Mouse (Mus musculus) hindbrain, embryonic 16.5 days (tissue): ENCODE measurements around the gene Fnbp1l. TPM values are rescaled to one million over a fixed set of nuclear protein-coding genes. Genes with fewer than 3 reads are reported as not detected.

Experiments
- ATAC-seq: fragments of 200-750 bp; cut with Nextera tagmentation; 2 replicates; pipeline ENCODE4 v1.8.0; 2017; ENCODE audit warnings: moderate TSS enrichment, moderate library complexity
- H3K27ac ChIP-seq: fragments of 300-500 bp; sonication (generic); 2 replicates; pipeline ENCODE4 v1.5.1; 2014; ENCODE audit warnings: low read depth, mild to moderate bottlenecking, control low read depth, low read length, moderate library complexity
- H3K27me3 ChIP-seq: fragments of 300-500 bp; sonication (generic); replicated peaks from 2 replicates; pipeline ENCODE4 v1.6.1; 2014; ENCODE audit warnings: low read length; ENCODE audit not compliant: control insufficient read depth, insufficient read depth
- H3K36me3 ChIP-seq: fragments of 300-500 bp; sonication (generic); 2 replicates; pipeline ENCODE4 v1.6.1; 2014; ENCODE audit warnings: mild to moderate bottlenecking, low read length, moderate library complexity, mixed read lengths; ENCODE audit not compliant: control insufficient read depth, insufficient read depth
- H3K4me1 ChIP-seq: fragments of 300-500 bp; sonication (generic); 2 replicates; pipeline ENCODE4 v1.6.1; 2014; ENCODE audit warnings: low read depth, low read length; ENCODE audit not compliant: control insufficient read depth, insufficient read depth
- H3K4me2 ChIP-seq: fragments of 300-500 bp; sonication (generic); 2 replicates; pipeline ENCODE4 v1.6.1; 2014; ENCODE audit warnings: mild to moderate bottlenecking, low read length, control low read depth, moderate library complexity
- H3K4me3 ChIP-seq: fragments of 300-500 bp; sonication (generic); 2 replicates; pipeline ENCODE4 v1.5.1; 2014; ENCODE audit warnings: mild to moderate bottlenecking, low read length, control low read depth, moderate library complexity
- H3K9ac ChIP-seq: fragments of 300-500 bp; sonication (generic); 2 replicates; pipeline ENCODE4 v1.6.1; 2014; ENCODE audit warnings: low read depth, mild to moderate bottlenecking, control low read depth, low read length, moderate library complexity
- H3K9me3 ChIP-seq: fragments of 300-500 bp; sonication (generic); 2 replicates; pipeline ENCODE4 v1.6.1; 2014; ENCODE audit warnings: mild to moderate bottlenecking, low read length, moderate library complexity; ENCODE audit not compliant: control insufficient read depth
- WGBS: fragments of 180-500 bp; shearing (Covaris S2); extraction: QIAGEN DNeasy Blood & Tissue Kit; methylation state at CpG from one replicate; pipeline ENCODE4 v1.1.7; 2014; 5-methylcytosine and 5-hydroxymethylcytosine counted together
- polyA plus RNA-seq: library from polyadenylated mRNA; unstranded; fragments of >200 nt; fragmentation: Nextera tagmentation; extraction: Ambion mirVana; gene quantifications from 2 replicates; pipeline ENCODE4 v1.2.1, GENCODE M21; 2015

Fnbp1l gene
- 168 and 182 TPM in 2 replicates for polyA plus RNA-seq

DNA sequence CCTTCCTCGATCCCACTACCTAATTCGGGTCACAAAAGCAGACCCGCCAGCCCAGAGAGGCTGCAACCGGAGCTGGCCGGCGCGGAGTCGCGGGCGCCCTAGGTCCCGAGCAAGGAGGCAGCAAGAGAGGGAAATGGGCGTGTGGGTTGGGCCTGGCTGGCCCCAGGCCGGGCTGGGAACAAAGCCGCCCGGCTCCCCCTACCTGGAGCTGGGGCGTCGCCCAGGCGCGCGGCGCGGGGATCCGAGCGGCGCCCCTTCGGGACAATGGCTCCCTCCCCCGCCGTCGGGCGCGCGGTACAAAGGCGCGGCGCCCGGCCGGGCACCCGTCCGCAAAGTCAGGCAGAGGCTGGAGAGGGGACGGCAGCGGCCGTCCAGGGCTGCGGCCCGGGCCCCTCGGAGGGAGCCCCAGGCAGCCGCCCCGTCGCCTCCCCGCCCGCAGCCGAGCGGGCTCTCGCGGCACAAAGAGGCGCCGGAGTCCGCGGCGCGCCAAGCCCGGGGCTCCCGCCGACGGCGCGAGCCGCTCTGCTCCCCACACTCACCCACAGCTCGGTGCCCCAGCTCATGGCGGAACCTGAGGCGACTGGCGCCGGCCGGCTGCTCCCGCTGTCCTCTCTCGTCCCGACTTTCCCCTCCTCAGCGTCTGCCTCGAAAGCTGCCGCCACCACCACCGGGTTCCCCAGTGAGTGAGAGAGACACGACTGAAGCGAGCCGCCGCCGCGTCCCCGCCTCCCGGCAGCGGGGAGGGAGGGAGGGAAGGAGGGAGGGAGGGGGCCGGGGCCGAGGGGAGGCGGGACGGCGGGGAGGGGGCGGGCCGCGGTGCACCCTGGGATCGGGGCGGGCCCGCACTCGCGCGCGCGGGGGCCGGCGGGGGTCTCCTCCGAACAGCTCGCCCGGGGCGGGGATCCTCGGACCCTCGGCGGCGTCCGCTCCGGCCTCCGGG is at the start of gene Fnbp1l:
Gene Fnbp1l, minus strand, starts transcription at position 725 of the 940 bp plus-strand sequence.
- Histone ChIP-seq H3K4me2 (peak within 1 kb of the TSS; percentile 84), H3K9ac (peak within 1 kb of the TSS; percentile 100), H3K27ac (peak within 1 kb of the TSS; percentile 96), H3K4me3 (peak within 1 kb of the TSS; percentile 97), H3K27me3 (no peaks in the 10 kb centered on the region), H3K36me3 (no peaks in the 10 kb centered on the region), H3K4me1 (peaks cover 20% of the 10 kb centered on the region), H3K9me3 (no peaks in the 10 kb centered on the region)
- peak; percentile 85 for ATAC-seq
- 0% methylated on average over 72 of the region's 118 CpGs for WGBS

DNA sequence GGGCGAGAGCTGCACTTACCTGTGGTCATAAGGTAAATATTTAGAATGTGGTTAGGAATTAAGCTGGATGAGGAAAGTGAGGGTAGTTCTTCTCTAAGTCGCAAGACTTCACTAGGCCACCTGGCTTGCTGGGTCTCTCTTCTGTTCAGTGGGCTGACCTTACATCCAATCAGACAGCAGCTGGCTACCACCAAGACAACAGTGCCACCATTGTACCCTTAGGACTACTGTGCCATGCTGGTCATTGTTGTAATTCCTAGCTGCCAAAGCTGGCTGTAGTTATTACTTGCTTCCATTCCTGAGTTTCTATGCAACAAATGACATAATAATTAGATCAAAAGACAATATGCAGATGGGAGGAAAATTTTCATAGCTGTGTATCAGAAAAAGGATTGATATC is 41.3 kb upstream of the Fnbp1l start:
- Histone ChIP-seq H3K27ac (no peak overlapping the region), H3K4me2 (no peak overlapping the region), H3K9ac (no peak overlapping the region), H3K9me3 (no peaks in the 10 kb centered on the region), H3K4me3 (no peak overlapping the region), H3K27me3 (no peaks in the 10 kb centered on the region), H3K36me3 (no peaks in the 10 kb centered on the region), H3K4me1 (no peaks in the 10 kb centered on the region)
- ATAC-seq: no peak
- 87% methylated on average over 2 of the region's 2 CpGs for WGBS

DNA sequence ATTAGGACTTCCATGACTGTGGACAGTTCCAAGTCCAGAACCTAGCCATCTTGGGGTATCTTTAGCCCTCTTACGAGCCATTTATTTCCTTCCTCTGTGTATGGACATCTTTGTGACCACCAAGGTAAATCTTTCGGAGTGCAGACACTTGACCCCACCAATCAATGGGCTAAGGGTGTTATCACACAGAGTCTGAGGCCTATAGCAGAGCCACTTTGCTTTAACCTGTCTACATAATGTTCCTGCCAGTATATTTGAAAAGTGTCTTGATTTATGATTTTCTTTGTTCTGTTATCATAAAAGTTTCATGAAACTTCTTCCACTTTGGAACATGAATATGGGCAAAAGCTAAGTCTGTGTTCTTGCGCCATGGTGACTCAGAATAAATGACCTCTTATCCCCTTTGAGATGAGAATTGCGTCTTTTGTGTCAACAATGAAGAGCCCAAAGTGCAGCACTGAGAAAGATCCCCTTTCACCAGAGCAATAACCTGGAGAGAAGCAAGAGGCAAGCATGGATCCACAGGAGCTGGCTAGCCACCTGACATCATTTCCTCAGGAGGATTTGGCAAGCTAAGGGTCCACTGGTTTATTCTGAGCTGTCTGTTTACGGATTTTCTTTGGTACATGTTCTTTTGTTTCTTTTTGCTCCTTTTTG is 39.9 kb upstream of the Fnbp1l start:
- no peaks in the 10 kb centered on the region for H3K4me1 ChIP-seq
- no peak overlapping the region for H3K9ac ChIP-seq
- WGBS: 87% methylated on average over 5 of the region's 5 CpGs
- H3K4me3 ChIP-seq: no peak overlapping the region
- no peaks in the 10 kb centered on the region for H3K36me3 ChIP-seq
- H3K9me3 ChIP-seq: no peaks in the 10 kb centered on the region
- H3K27me3 ChIP-seq: no peaks in the 10 kb centered on the region
- no peak overlapping the region for H3K27ac ChIP-seq
- no peak overlapping the region for H3K4me2 ChIP-seq
- no peak for ATAC-seq

DNA sequence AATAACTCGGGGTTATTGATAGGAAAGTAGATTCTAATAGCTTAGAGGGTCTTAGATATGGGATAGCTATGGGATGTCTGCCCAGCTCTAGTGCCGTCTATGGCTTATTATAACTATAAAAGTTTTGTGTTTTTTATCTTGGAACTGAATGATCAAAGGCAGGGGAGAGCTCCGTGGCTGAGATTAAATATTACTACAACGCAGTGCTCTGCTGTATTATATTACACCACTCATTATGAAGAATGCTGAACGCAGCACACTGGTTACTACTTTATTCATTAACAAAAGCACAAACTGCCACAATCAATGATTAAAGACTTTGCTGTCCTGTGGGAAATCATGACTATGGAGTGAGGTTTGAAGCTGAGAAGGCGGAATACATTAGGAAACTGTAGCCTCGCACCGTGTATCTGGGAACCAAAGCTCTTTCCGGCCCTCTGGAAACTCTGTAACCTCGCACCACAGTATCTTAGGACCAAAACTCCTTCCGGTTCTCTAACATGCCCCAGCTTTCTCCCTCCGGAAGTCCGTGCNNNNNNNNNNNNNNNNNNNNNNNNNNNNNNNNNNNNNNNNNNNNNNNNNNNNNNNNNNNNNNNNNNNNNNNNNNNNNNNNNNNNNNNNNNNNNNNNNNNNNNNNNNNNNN is 27.8 kb upstream of the Fnbp1l start:
- Histone ChIP-seq H3K4me2 (peak overlapping the region; percentile 29), H3K9me3 (no peaks in the 10 kb centered on the region), H3K27ac (no peak overlapping the region), H3K27me3 (no peaks in the 10 kb centered on the region), H3K4me1 (no peaks in the 10 kb centered on the region), H3K4me3 (no peak overlapping the region), H3K36me3 (no peaks in the 10 kb centered on the region), H3K9ac (no peak overlapping the region)
- 60% methylated on average over 13 of the region's 13 CpGs for WGBS
- ATAC-seq: peak; percentile 52

DNA sequence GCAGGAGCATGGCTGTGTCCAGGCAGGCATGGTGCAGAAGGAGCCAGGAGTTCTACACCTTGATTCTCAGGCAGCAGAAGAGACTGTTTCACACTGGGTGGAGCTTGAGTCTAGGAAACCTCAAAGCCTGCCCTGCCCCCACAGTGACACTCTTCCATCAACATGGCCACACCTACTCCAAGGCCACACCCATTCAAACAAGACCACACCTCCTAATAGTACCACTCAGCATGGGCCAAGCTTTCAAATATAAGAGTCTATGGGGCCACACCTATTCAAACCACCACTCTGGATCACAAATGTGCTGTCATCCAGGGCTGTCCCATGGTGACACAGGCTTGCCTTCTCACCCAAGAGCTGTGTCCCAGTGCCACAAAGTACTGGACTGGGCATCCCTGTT is 20.8 kb upstream of the Fnbp1l start:
- Histone ChIP-seq H3K27ac (no peak overlapping the region), H3K9ac (no peak overlapping the region), H3K4me1 (peaks cover 5% of the 10 kb centered on the region), H3K36me3 (no peaks in the 10 kb centered on the region), H3K4me2 (no peak overlapping the region), H3K9me3 (no peaks in the 10 kb centered on the region), H3K4me3 (no peak overlapping the region), H3K27me3 (no peaks in the 10 kb centered on the region; the same call in 1 of the 2 replicates)
- no peak for ATAC-seq

DNA sequence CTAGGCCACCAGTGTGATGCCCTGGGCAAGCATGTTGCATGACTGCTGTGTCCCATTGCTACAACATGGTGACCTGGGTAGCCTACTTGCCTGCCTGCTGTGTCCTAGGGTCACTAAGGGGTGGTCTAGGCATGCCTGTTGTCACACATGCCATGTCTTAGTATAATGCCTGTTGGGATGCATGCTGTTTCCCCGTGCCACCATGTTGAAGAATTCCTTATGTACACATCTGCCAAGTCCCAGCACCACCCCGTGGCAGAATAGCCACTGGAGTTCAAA is 19.6 kb upstream of the Fnbp1l start:
- Histone ChIP-seq H3K4me2 (no peak overlapping the region), H3K36me3 (no peaks in the 10 kb centered on the region), H3K27ac (no peak overlapping the region), H3K4me3 (no peak overlapping the region), H3K9ac (no peak overlapping the region), H3K4me1 (peaks cover 6% of the 10 kb centered on the region), H3K27me3 (no peaks in the 10 kb centered on the region; the same call in 1 of the 2 replicates), H3K9me3 (no peaks in the 10 kb centered on the region)
- 79% methylated on average over 2 of the region's 2 CpGs for WGBS
- 0 out of 2 replicates have a peak, but pooled peaks have one; percentile 28 for ATAC-seq

DNA sequence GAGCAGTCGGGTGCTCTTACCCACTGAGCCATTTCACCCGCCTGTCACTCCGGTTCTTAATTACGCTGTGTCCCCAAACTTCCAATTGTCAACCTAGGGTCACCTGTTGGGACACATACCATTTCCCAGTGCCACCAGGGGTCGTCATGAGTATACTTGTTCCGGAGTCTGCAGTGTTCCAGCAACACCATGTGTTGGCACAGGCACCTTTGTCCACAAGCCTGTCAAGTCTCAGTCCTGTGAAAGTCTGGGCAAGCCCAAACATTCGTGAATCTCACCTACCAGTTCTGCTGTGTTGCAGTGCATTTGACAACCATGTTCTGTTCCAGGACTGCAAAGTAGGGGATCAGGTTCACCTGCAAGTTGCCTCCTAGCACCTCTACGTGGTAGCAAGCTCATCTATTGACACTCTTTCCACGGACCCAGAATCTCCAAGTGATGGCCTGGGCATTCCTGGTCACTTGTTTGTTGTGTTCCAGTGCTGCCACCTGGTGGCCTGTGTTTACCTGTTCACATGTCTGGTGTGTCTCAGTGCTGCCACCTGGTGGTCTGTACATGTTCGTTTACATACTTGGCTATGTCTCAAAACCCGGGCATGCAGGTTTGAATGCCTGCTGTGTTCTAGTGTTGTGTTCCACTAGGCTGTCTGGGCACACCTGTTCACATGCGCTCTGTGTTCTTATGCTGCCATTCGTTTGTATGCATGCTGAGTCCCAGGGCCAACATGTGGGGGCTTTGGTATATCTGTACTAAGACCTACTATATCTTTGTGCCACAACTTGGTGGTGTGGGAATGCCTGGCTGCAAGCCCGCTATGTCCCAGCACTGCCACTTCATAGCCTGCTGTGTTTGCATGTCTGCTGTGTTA is 19.0 kb upstream of the Fnbp1l start:
- Histone ChIP-seq H3K9me3 (no peaks in the 10 kb centered on the region), H3K4me3 (no peak overlapping the region), H3K27ac (no peak overlapping the region), H3K36me3 (no peaks in the 10 kb centered on the region), H3K4me2 (peak overlapping the region; percentile 34), H3K4me1 (peaks cover 6% of the 10 kb centered on the region), H3K9ac (no peak overlapping the region), H3K27me3 (no peaks in the 10 kb centered on the region; the same call in 1 of the 2 replicates)
- ATAC-seq: peak; percentile 83
- 37% methylated on average over 14 of the region's 14 CpGs for WGBS

DNA sequence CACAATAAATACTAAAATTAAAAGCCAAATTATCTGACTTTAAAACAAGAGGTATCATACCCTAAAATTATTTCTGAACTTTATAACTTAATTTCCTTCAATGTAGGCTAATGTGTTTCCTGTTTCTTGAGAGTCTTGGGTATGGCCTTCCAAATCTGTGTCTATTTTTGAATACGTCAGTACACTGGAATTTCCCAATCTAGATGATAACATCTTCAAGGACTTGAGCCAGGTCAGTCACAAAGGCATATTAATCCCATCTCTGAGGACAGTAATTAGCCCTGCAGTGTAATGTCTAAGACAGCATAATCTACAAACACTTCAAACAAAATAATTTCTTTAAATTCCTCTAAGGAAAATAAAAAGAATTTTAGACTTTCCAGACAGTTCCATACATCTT is 17.8 kb upstream of the Fnbp1l start:
- H3K27ac ChIP-seq: no peak overlapping the region
- no peak overlapping the region for H3K9ac ChIP-seq
- no peak for ATAC-seq
- no peaks in the 10 kb centered on the region; the same call in 1 of the 2 replicates for H3K27me3 ChIP-seq
- H3K9me3 ChIP-seq: no peaks in the 10 kb centered on the region
- H3K4me1 ChIP-seq: peaks cover 6% of the 10 kb centered on the region
- no peaks in the 10 kb centered on the region for H3K36me3 ChIP-seq
- 93% methylated on average over 1 of the region's 1 CpGs for WGBS
- no peak overlapping the region for H3K4me2 ChIP-seq
- no peak overlapping the region for H3K4me3 ChIP-seq
